Mouse (Mus musculus) intestine, embryonic 15.5 days (tissue): ENCODE results near the gene Mtfr1l. TPM values are rescaled to one million over a fixed set of nuclear protein-coding genes. Genes with fewer than 3 reads are reported as not detected.
A peak's percentile ranks its signal among the peaks of the same experiment; 100 is the strongest.
"Not testable (repeated sequence)": the region's sequence is repeated elsewhere in the genome, so short reads cannot be mapped to it uniquely, and the experiment has no call there.

Experiments used
- ATAC-seq: fragments of 200-750 bp; cut with Nextera tagmentation; 2 replicates; pipeline ENCODE4 v1.8.0; 2017; ENCODE audit warnings: moderate TSS enrichment, moderate library complexity
- H3K27ac ChIP-seq: fragments of 300-500 bp; sonication (generic); 2 replicates; pipeline ENCODE4 v1.5.1; 2015; ENCODE audit warnings: mild to moderate bottlenecking, inconsistent platforms
- H3K27me3 ChIP-seq: fragments of 300-500 bp; sonication (generic); replicated peaks from 2 replicates; pipeline ENCODE4 v1.6.1; 2015; ENCODE audit warnings: inconsistent platforms
- H3K36me3 ChIP-seq: fragments of 300-500 bp; sonication (generic); 2 replicates; pipeline ENCODE4 v1.6.1; 2015; ENCODE audit warnings: inconsistent platforms
- H3K4me1 ChIP-seq: fragments of 300-500 bp; sonication (generic); replicated peaks from 2 replicates; pipeline ENCODE4 v1.6.1; 2015; ENCODE audit warnings: inconsistent platforms
- H3K4me2 ChIP-seq: fragments of 300-500 bp; sonication (generic); replicated peaks from 2 replicates; pipeline ENCODE4 v1.6.1; 2015; ENCODE audit warnings: mild to moderate bottlenecking, inconsistent platforms
- H3K4me3 ChIP-seq: fragments of 300-500 bp; sonication (generic); replicated peaks from 2 replicates; pipeline ENCODE4 v1.5.1; 2015; ENCODE audit warnings: inconsistent platforms
- H3K9ac ChIP-seq: fragments of 300-500 bp; sonication (generic); 2 replicates; pipeline ENCODE4 v1.6.1; 2015; ENCODE audit warnings: inconsistent platforms
- H3K9me3 ChIP-seq: fragments of 300-500 bp; sonication (generic); 2 replicates; pipeline ENCODE4 v1.6.1; 2016; ENCODE audit warnings: inconsistent platforms
- WGBS: fragments of 180-500 bp; shearing (Covaris S2); methylation state at CpG from one replicate; pipeline ENCODE4 v1.1.7; 2015; 5-methylcytosine and 5-hydroxymethylcytosine counted together
- polyA plus RNA-seq: library from polyadenylated mRNA; unstranded; fragments of >200 nt; fragmentation: Nextera tagmentation; extraction: Ambion mirVana; gene quantifications from 2 replicates; pipeline ENCODE4 v1.2.1, GENCODE M21; 2015

Gene Mtfr1l
- polyA plus RNA-seq, 1 experiment from 2014 or later, result 96.4 TPM

- not testable (repeated sequence) for H3K4me2 ChIP-seq, ATAC-seq, H3K36me3 ChIP-seq, H3K27me3 ChIP-seq, H3K9me3 ChIP-seq, H3K9ac ChIP-seq, H3K4me3 ChIP-seq, H3K27ac ChIP-seq
- 93% methylated on average over 6 of the region's 6 CpGs for WGBS
- H3K4me1 ChIP-seq, result peaks cover 30% of the 10 kb centered on the region
Measured at GRCm38 (mm10) chr4:134494161-134494560, 41.0 kb downstream of the Mtfr1l start.

- Histone ChIP-seq H3K9me3 (no peaks in the 10 kb centered on the region), H3K36me3 (no peaks in the 10 kb centered on the region), H3K4me1 (peaks cover 21% of the 10 kb centered on the region), H3K4me3 (no peak overlapping the region), H3K9ac (no peak overlapping the region), H3K27me3 (no peaks in the 10 kb centered on the region), H3K27ac (no peak overlapping the region), H3K4me2 (no peak overlapping the region)
- peak; percentile 26 for ATAC-seq
- 56% methylated on average over 6 of the region's 6 CpGs for WGBS
Measured at GRCm38 (mm10) chr4:134491716-134492115, 43.5 kb downstream of the Mtfr1l start.

GRCm38 (mm10) chr4:134489986-134490665, 45.1 kb downstream of the Mtfr1l start:
- Histone ChIP-seq H3K27ac (no peak overlapping the region), H3K27me3 (no peaks in the 10 kb centered on the region), H3K36me3 (no peaks in the 10 kb centered on the region), H3K9ac (no peak overlapping the region), H3K4me1 (peaks cover 8% of the 10 kb centered on the region), H3K4me2 (no peak overlapping the region), H3K4me3 (no peak overlapping the region), H3K9me3 (no peaks in the 10 kb centered on the region)
- 68% methylated on average over 11 of the region's 11 CpGs for WGBS
- ATAC-seq, result peak; percentile 51; the same call in 1 of the 2 replicates

- no peaks in the 10 kb centered on the region for H3K9me3 ChIP-seq
- WGBS, result 89% methylated on average over 5 of the region's 5 CpGs
- H3K36me3 ChIP-seq, result no peaks in the 10 kb centered on the region
- H3K4me3 ChIP-seq, result no peak overlapping the region
- ATAC-seq, result no peak
- H3K9ac ChIP-seq, result no peak overlapping the region
- H3K27ac ChIP-seq, result no peak overlapping the region
- H3K4me1 ChIP-seq, result no peaks in the 10 kb centered on the region; the same call in 1 of the 2 replicates
- no peak overlapping the region for H3K4me2 ChIP-seq
- no peaks in the 10 kb centered on the region for H3K27me3 ChIP-seq
Measured at GRCm38 (mm10) chr4:134488211-134488610, 47.0 kb downstream of the Mtfr1l start.

GRCm38 (mm10) chr4:134485151-134485900, 49.9 kb downstream of the Mtfr1l start:
- no peak overlapping the region for H3K9ac ChIP-seq
- no peaks in the 10 kb centered on the region; the same call in 1 of the 2 replicates for H3K4me1 ChIP-seq
- H3K4me2 ChIP-seq, result no peak overlapping the region
- WGBS, result 74% methylated on average over 5 of the region's 5 CpGs
- no peak for ATAC-seq
- no peaks in the 10 kb centered on the region for H3K36me3 ChIP-seq
- H3K27me3 ChIP-seq, result peaks cover 3% of the 10 kb centered on the region; the same call in 1 of the 2 replicates
- no peak overlapping the region for H3K4me3 ChIP-seq
- no peak overlapping the region for H3K27ac ChIP-seq
- no peaks in the 10 kb centered on the region for H3K9me3 ChIP-seq

GRCm38 (mm10) chr4:134484231-134484630, 51.0 kb downstream of the Mtfr1l start:
- H3K4me1 ChIP-seq, result no peaks in the 10 kb centered on the region
- H3K9me3 ChIP-seq, result no peaks in the 10 kb centered on the region
- peaks cover 3% of the 10 kb centered on the region; the same call in 1 of the 2 replicates for H3K27me3 ChIP-seq
- no peak overlapping the region for H3K27ac ChIP-seq
- 80% methylated on average over 10 of the region's 10 CpGs for whole genome bisulfite sequencing
- no peak for ATAC-seq
- no peak overlapping the region for H3K4me2 ChIP-seq
- no peak overlapping the region for H3K4me3 ChIP-seq
- no peak overlapping the region for H3K9ac ChIP-seq
- H3K36me3 ChIP-seq, result no peaks in the 10 kb centered on the region

- Histone ChIP-seq H3K9ac (no peak overlapping the region), H3K9me3 (no peaks in the 10 kb centered on the region), H3K36me3 (no peaks in the 10 kb centered on the region), H3K4me2 (no peak overlapping the region), H3K27me3 (peaks cover 3% of the 10 kb centered on the region; the same call in 1 of the 2 replicates), H3K4me1 (no peaks in the 10 kb centered on the region), H3K27ac (no peak overlapping the region), H3K4me3 (no peak overlapping the region)
- ATAC-seq, result no peak
- WGBS, result 56% methylated on average over 6 of the region's 6 CpGs
Measured at GRCm38 (mm10) chr4:134483696-134484095, 51.5 kb downstream of the Mtfr1l start.

- WGBS, result 64% methylated on average over 6 of the region's 6 CpGs
- Histone ChIP-seq H3K27ac (no peak overlapping the region), H3K27me3 (peaks cover 3% of the 10 kb centered on the region; the same call in 1 of the 2 replicates), H3K4me2 (no peak overlapping the region), H3K9ac (no peak overlapping the region), H3K4me3 (no peak overlapping the region), H3K36me3 (no peaks in the 10 kb centered on the region), H3K4me1 (no peaks in the 10 kb centered on the region), H3K9me3 (no peaks in the 10 kb centered on the region)
- no peak for ATAC-seq
Measured at GRCm38 (mm10) chr4:134483078-134483688, 52.0 kb downstream of the Mtfr1l start.

- Histone ChIP-seq H3K4me1 (no peaks in the 10 kb centered on the region), H3K9me3 (no peaks in the 10 kb centered on the region), H3K9ac (no peak overlapping the region), H3K27me3 (peaks cover 3% of the 10 kb centered on the region; the same call in 1 of the 2 replicates), H3K4me3 (no peak overlapping the region), H3K36me3 (no peaks in the 10 kb centered on the region), H3K4me2 (no peak overlapping the region), H3K27ac (no peak overlapping the region)
- no peak for ATAC-seq
- 72% methylated on average over 8 of the region's 8 CpGs for WGBS
Measured at GRCm38 (mm10) chr4:134482442-134482841, 52.7 kb downstream of the Mtfr1l start.

- 57% methylated on average over 6 of the region's 6 CpGs for WGBS
- ATAC-seq, result no peak
- Histone ChIP-seq H3K27ac (no peak overlapping the region), H3K4me3 (no peak overlapping the region), H3K9me3 (no peaks in the 10 kb centered on the region), H3K27me3 (peaks cover 3% of the 10 kb centered on the region; the same call in 1 of the 2 replicates), H3K36me3 (0 out of 2 replicates have a peak, but pooled peaks cover 5% of the 10 kb centered on the region), H3K9ac (no peak overlapping the region), H3K4me1 (no peaks in the 10 kb centered on the region), H3K4me2 (no peak overlapping the region)
Measured at GRCm38 (mm10) chr4:134481270-134481669, 53.9 kb downstream of the Mtfr1l start.

- Histone ChIP-seq H3K27me3 (peaks cover 3% of the 10 kb centered on the region; the same call in 1 of the 2 replicates), H3K4me3 (no peak overlapping the region), H3K9me3 (no peaks in the 10 kb centered on the region), H3K27ac (no peak overlapping the region), H3K4me1 (no peaks in the 10 kb centered on the region), H3K9ac (no peak overlapping the region), H3K4me2 (no peak overlapping the region), H3K36me3 (peaks cover 5% of the 10 kb centered on the region; the same call in 1 of the 2 replicates)
- ATAC-seq, result 0 out of 2 replicates have a peak, but pooled peaks have one; percentile 36
- 17% methylated on average over 6 of the region's 6 CpGs for WGBS
Measured at GRCm38 (mm10) chr4:134480864-134481263, 54.3 kb downstream of the Mtfr1l start.

- no peak for ATAC-seq
- peaks cover 3% of the 10 kb centered on the region; the same call in 1 of the 2 replicates for H3K27me3 ChIP-seq
- H3K27ac ChIP-seq, result no peak overlapping the region
- H3K36me3 ChIP-seq, result peaks cover 10% of the 10 kb centered on the region; the same call in 1 of the 2 replicates
- H3K4me1 ChIP-seq, result no peaks in the 10 kb centered on the region
- no peaks in the 10 kb centered on the region for H3K9me3 ChIP-seq
- H3K9ac ChIP-seq, result no peak overlapping the region
- H3K4me3 ChIP-seq, result no peak overlapping the region
- 90% methylated on average over 4 of the region's 4 CpGs for whole genome bisulfite sequencing
- no peak overlapping the region for H3K4me2 ChIP-seq
Measured at GRCm38 (mm10) chr4:134479839-134480238, 55.3 kb downstream of the Mtfr1l start.
